Mouse (Mus musculus) C2C12 (cell line): ENCODE measurements around the gene Trpm1. TPM values are rescaled to one million over a fixed set of nuclear protein-coding genes. Genes with fewer than 3 reads are reported as not detected.

ENCODE experiments used
- H3K27me3 ChIP-seq: one replicate; pipeline ENCODE4 v1.6.1; 2011; ENCODE audit not compliant: control insufficient read depth, insufficient read depth, insufficient read length
- H3K36me3 ChIP-seq: one replicate; pipeline ENCODE4 v1.6.1; 2011; ENCODE audit not compliant: control insufficient read depth, insufficient read depth
- H3K4me3 ChIP-seq: one replicate; pipeline ENCODE4 v1.5.1; 2011; ENCODE audit warnings: mild to moderate bottlenecking, control low read depth; ENCODE audit not compliant: poor library complexity, insufficient read depth, severe bottlenecking
- H3K79me2 ChIP-seq: one replicate; pipeline ENCODE4 v1.6.1; 2011; ENCODE audit not compliant: control insufficient read depth, insufficient read depth
- H3K79me3 ChIP-seq: one replicate; pipeline ENCODE4 v1.6.1; 2011; ENCODE audit warnings: low read depth, control low read depth
- H3ac ChIP-seq: one replicate; pipeline ENCODE3; 2011; ENCODE audit warnings: low read depth; ENCODE audit not compliant: control insufficient read depth, insufficient read length
- CEBPB ChIP-seq: IDR thresholded peaks from one replicate; pipeline ENCODE4 v1.6.1; 2011; ENCODE audit warnings: low read depth, mild to moderate bottlenecking, control low read depth, moderate library complexity
- CTCF ChIP-seq: IDR thresholded peaks from one replicate; pipeline ENCODE4 v1.5.1; 2011; ENCODE audit not compliant: control insufficient read depth, insufficient read depth, insufficient read length
- FOSL1 ChIP-seq: IDR thresholded peaks from one replicate; pipeline ENCODE4 v1.8.0; 2011; ENCODE audit warnings: mild to moderate bottlenecking, low read length; ENCODE audit not compliant: poor library complexity, insufficient read depth, severe bottlenecking
- MAX ChIP-seq: IDR thresholded peaks from one replicate; pipeline ENCODE4 v1.6.1; 2011; ENCODE audit warnings: mild to moderate bottlenecking, control low read depth
- MYOD1 ChIP-seq: IDR thresholded peaks from one replicate; pipeline ENCODE4 v1.6.1; 2011; ENCODE audit warnings: low read depth; ENCODE audit not compliant: control insufficient read depth, insufficient read length
- MYOG ChIP-seq: IDR thresholded peaks from one replicate; pipeline ENCODE4 v1.6.1; 2011; ENCODE audit not compliant: control insufficient read depth, insufficient read length; ENCODE audit errors: extremely low read depth
- USF1 ChIP-seq: IDR thresholded peaks from one replicate; pipeline ENCODE4 v1.6.1; 2011; ENCODE audit warnings: low read depth, mild to moderate bottlenecking, control low read depth, moderate library complexity
- microRNA-seq: library from miRNA; unstranded; fragments of <30 nt; microRNA quantifications from one replicate; pipeline ENCODE4, GENCODE M21; 2019; ENCODE audit warnings: borderline microRNAs expressed
- polyA plus RNA-seq: library from polyadenylated mRNA; unstranded; fragments of >200 nt; fragmentation: generic; extraction: Trizol; gene quantifications from one replicate; pipeline ENCODE4 v1.2.1, GENCODE M21; 2012; ENCODE audit warnings: missing spikeins

Trpm1 gene
- polyA plus RNA-seq, 1 experiment: 0.02 TPM

GRCm38 (mm10) chr7:64312811-64313210, 159.2 kb downstream of the Trpm1 start:
- Histone ChIP-seq H3ac (no peak overlapping the region), H3K79me3 (no peaks in the 10 kb centered on the region), H3K27me3 (no peaks in the 10 kb centered on the region), H3K36me3 (peaks cover 79% of the 10 kb centered on the region), H3K79me2 (no peaks in the 10 kb centered on the region), H3K4me3 (no peak overlapping the region)
- no peak for TF ChIP-seq MAX
- no peak for TF ChIP-seq CEBPB
- TF ChIP-seq MYOD1: no peak
- no peak for TF ChIP-seq USF1
- no peak for TF ChIP-seq MYOG
- TF ChIP-seq FOSL1: no peak
- no peak for TF ChIP-seq CTCF

Small RNAs within 50 kb of the gene (microRNA-seq; reads per million reads assigned to microRNA genes)
- gene Mir211: 0.12 reads per million
- gene Mir6416: not detected

Other genes with a start within 250 kb of the Trpm1 start
- gene E030018B13Rik, start 237.0 kb upstream of the Trpm1 start, polyA plus RNA-seq: 0.06 TPM
- 20.1 TPM for gene Klf13, start 214.9 kb upstream of the Trpm1 start, polyA plus RNA-seq
- 9.4 TPM for gene Mtmr10, start 133.8 kb downstream of the Trpm1 start, polyA plus RNA-seq
- gene Fan1, start 220.3 kb downstream of the Trpm1 start, polyA plus RNA-seq: 1.6 TPM
- gene Mphosph10, start 238.4 kb downstream of the Trpm1 start, polyA plus RNA-seq: 9.3 TPM
- gene Mcee, start 238.8 kb downstream of the Trpm1 start, polyA plus RNA-seq: 6.9 TPM